Mouse (Mus musculus): Measurements from ENCODE around the gene Uba5.

Uba5 gene

DNA sequence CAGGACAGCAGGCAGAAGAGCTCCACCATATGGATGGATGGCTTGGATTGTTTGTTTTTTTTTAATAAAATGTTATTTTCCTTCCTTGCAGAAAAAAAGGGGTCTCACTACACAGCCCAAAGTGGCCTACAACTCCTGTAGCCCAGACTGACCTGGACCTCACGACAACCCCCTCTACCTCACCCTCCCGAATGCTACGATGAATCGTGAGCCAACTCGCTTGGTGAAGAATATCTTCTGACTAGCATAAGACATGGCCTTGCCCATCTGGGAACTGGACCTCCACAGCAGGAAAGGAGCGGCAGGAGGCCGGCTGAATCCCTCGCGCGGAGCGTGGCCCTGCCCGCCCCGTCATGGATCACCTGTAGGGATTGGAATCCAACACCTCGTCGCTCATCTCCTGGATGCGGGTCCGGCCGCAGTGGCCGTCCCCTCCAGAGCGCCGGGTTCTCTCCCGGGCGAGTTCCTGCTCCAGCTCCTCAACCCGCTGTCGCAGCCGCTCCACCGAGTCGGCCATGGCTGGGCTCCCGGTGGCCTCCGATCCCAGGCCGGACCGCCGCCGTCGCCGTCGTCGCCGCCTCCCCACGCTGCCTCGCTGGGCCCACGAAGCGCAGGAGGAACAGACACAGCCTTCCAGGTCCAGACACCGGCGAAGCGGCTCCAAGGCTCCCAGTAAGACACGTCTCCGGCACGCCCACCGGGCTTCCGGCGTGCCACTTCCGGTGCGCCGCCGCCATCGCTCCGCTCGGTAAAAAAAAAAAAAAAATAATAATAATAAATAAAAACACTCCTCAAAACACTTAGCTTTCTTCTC lies at the start of gene Uba5:
Uba5 (minus strand) TSS at position 705 of the 814 bp plus-strand sequence.
- DNase-seq (ENCODE audit: extremely low read depth, low read depth, low spot score) = no peak

DNA sequence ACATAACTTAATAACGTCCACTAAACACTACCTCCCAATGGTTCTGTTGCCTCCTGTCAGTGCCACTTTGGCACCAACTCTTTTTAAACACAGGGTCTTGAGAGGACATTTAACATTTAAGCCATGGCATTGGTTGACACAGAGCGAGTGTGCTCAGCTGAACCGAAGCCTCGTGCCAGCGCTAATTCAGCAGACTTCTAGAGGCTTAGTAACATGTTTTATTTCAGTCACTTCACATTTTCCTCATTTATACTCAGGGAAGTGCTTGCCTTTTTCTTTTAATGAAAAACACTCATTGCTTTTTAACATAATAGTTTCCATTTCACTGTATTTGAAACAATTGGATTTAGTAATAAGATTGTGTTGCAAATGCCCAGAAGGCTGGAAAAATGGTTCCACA lies 46.2 kb upstream of the Uba5 start:
- DNase-seq (ENCODE audit: extremely low read depth, low read depth, low spot score) = no peak

DNA sequence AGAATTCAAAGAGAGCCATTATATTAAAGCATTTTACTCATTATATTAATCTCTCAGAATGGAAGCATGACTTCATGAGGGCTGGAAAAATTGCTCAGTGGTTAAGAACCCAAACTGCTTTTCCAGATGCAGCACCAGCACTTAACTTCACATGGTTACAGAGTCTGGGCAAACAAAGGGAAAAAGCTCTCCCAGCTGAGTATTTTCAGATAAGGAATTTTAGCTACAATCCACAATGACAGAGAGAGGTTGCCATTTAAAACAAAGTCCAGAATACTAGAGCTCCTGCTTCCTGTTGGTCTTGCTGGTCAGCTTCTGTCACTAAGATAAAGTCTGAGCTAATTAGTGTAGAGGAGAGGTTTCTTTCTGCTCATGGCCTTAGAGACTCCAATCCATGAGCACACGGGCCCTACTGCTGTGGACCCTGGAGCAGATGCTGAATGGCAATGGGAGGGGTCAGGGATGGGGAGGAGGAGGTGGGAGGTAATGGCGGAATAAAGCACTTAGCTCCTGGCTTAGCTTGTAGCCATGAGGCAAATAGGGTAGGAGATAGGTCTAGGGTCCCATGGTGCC lies 45.7 kb upstream of the Uba5 start:
- no peak for DNase-seq (ENCODE audit: extremely low read depth, low read depth, low spot score)

DNA sequence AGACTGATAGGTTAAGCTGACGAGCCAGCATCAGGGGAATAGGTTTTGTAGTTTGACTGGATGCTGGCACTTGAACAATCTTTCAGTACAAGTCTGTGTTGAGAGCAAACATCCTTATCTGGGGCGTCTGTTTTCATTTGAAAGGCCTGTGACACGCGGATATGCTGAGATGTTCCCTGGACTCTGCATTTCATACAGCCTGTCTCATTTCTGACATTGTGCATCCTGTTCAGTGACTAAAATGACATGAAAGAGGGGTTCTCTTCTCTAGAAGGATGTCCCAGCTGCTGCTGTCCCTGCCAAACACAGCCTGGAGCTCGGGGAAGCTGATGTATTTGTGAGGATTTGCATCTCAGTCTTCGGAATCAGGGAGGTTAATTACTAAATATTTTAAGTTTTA lies 44.5 kb upstream of the Uba5 start:
- DNase-seq (ENCODE audit: extremely low read depth, low read depth, low spot score) = no peak

DNA sequence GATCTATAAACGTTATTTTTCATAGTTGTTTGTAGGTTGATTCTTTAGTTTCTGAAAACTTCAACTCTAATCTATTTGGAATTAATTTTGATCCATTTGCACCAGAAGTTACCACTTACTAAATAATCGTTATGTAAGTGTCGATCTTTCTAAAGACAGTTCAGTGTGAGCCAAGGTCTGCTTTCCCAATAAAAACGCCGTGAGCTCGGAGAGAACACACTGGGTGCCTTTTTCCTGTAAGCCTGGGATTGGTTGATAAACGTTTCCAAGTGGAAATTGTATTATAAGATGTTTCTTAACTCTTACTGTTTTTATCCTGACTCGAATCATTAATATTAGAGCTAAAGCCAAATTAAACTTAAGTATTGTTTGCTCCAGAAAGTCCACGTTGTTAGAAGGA lies 44.0 kb upstream of the Uba5 start:
- DNase-seq (ENCODE audit: extremely low read depth, low read depth, low spot score) = peak; percentile 64

DNA sequence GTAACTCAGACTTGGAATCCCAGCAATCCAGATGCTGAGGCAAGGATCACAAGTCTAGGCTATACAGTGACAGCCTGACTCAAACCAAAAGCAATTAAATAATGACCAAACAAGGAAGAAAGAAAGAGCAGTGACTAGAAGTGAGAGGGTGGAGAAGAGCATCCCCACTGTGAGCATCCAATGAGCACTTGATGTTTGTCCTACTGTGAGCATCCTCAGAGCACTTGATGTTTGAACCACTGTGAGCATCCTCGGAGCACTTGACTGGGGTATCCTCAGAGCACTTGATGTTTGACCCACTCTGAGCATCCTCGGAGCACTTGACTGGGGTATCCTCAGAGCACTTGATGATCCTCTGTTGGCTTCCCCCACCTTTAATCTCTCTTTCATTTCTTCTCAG lies 42.1 kb upstream of the Uba5 start:
- no peak for DNase-seq (ENCODE audit: extremely low read depth, low read depth, low spot score)

DNA sequence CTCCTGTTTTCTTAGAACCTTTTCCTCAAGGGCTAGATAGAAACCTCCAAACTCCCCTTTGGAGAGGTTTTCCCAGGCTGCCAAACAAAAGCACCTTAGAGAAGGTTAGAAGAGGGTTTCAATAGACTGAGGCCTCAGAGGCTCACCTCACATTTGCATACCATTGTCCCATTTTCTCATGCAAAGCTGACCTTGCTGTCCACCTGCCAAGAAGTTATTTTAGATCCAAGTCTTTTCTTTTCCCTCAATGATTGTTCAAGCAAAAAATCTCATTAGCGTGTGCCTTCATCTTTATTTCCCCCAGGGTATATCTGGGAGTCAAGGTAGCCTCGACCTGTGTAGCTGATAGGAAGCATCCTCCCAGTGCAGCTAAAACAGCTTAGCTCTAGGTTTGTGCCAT lies 40.0 kb upstream of the Uba5 start:
- DNase-seq (ENCODE audit: extremely low read depth, low read depth, low spot score) = no peak

DNA sequence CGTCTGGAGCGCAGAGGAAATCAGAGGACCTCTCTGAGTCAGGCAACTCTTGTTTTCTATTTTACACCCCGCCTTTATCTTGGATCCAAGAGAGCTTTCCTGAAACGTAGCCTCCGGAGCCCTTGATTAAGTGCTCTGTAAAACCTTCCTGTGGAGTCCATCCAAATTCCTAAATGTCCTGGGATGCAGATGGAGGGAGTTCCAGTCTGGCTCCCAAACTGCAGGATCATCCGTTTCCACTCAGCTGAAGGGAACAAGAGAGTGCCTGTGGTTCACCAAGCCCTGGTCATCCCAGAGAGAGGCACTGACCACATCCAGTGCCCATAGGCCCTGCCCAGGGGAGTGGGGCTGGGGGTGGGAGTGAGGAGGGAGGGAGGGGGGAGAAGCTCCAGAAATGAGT lies 39.4 kb upstream of the Uba5 start:
- no peak for DNase-seq (ENCODE audit: extremely low read depth, low read depth, low spot score)

DNA sequence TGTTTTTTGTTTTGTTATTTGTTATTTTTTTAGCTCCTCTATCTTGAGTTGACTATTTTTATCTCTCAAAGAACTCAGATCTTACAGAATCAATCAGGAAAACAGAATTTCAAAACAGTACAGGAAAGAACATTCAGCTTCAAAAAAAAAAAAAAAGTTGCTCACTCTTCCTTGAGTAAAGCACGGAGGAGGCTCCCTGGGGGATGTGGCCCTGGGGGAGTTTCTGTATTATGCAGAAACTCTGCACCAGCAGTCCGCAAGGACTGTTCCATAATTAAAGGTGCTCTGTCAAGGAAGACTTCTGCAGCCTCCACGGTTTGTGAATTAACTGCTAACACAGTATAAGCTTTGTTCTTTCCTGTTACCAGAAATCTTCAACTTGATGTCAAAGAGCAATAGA lies 38.5 kb upstream of the Uba5 start:
- no peak for DNase-seq (ENCODE audit: extremely low read depth, low read depth, low spot score)

DNA sequence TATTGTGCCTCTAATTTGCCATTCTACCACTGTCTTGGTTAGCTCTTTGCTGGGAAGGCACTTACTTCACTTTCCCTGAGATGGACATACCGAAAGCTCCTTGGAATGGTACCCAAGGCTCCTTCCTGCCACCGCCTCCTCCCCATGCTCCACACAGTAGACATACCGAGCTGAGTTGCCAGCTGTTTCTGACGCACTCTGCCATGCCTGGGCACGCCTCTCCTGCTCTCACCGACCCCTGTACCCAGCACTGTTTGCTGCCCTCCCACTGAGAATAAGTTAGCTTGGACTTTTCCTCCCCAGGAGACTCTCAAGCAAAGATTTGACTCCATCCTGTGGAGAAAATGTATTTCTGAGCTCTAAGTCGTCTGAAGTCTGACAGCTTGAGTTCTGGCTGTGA lies 37.9 kb upstream of the Uba5 start:
- DNase-seq (ENCODE audit: extremely low read depth, low read depth, low spot score) = no peak

DNA sequence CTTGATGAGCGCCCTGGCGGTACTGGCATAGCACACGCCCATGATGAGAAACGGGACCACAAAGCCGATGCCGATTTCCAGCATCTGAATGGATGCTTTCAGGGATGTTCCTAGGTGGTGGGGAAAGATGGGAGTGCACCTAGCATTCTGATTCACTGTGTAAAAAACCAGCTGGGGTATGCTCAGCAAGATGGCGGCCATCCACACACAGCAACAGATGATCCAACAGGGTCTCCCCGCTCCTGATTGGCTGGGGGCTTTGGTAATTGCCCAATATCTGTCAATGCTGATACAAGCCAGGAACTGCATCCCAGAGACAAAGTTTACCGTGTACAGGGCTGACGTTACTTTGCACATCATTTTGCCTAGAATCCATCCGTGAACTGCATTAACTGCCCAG lies 36.1 kb upstream of the Uba5 start:
- no peak for DNase-seq (ENCODE audit: extremely low read depth, low read depth, low spot score)

DNA sequence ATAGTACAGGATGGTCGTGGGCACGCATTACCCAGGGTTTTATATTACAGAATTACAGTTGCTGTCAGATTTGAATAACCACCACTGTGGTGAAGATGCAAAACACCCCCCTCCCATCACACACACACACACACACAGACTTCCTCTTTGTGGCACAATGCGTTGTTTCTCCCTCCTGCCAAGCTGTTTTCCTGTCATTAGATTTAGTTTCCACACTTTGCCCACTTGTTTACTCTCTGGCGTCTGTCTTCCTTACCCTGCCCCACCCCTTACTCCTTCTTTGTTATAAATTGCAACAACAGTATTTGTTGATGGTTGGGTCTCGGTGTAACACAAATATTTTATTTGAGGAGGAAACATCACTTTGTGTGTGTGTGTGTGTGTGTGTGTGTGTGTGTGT lies 35.3 kb upstream of the Uba5 start:
- no peak for DNase-seq (ENCODE audit: extremely low read depth, low read depth, low spot score)

DNA sequence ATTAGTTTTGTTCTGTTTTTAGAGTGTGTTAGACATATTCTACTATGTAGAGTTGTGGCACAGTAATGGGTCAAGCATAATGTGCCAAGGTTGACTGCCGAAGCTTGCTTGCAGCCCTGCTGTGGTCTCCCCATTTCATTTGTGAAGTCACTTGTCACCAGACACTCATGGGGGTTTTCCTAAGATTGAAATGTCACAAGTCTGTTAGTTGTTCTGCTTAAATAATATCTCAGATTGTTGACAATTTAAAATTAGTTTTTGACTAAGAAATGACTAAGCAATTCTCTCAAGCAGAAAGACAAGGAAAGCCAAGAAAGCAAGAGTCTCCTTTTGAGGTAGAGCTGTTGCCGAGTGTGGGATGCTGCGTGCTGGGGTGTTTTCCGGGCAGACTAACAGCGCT lies 30.0 kb upstream of the Uba5 start:
- DNase-seq (ENCODE audit: extremely low read depth, low read depth, low spot score) = no peak

DNA sequence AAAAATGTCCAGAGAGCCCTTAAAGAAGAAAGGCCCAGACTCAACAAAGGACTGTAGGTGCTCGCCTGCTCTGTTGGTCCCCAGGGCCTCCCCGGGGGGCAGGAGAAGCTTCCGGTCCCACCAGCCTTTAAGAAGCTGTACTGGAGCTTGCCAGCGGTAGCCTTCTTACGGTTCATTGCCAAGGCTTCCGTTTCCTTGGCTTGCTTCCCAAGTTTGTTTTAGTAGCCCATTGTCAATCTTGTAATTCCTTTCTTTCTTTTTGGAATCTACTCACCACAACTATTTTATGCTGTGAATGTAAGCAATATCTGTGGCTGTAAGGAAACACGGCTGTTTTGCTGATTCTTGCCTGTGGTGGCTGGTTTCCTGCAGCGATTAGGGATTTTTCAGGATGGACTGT lies 25.6 kb upstream of the Uba5 start:
- no peak for DNase-seq (ENCODE audit: extremely low read depth, low read depth, low spot score)

DNA sequence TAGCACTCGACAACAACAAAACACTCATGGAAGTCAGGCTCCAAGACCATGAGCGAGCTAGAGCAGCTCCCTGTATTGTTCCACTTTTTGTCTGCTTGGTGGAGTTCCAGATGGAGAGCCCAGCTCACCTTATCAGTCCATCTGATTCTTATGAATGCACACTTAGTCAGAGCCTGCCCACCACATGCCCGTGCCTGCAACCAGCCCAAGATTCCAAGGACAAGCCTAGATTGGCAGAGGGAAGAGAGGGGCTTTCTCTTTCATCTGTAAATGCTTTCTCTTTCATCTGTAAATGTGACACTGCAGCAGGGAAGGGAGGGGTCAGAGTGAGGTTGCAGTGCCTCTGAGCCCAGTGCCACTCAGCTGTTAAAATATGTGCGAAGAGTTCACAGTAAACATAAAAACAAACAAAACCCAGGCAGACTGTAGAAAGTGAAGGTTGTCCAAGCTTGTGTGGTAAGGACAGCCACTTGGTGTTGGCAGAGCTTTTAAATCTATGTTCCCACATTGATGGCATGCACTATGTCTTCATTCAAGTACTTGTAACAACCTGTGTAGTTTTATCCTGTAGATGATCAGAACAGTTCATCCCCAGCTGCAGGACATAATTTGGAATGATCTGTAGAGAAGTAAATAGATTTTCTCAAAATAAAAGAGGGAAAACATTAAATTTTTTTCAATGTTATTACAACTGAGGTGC lies 22.9 kb upstream of the Uba5 start:
- DNase-seq (ENCODE audit: extremely low read depth, low read depth, low spot score) = peak; percentile 95

DNA sequence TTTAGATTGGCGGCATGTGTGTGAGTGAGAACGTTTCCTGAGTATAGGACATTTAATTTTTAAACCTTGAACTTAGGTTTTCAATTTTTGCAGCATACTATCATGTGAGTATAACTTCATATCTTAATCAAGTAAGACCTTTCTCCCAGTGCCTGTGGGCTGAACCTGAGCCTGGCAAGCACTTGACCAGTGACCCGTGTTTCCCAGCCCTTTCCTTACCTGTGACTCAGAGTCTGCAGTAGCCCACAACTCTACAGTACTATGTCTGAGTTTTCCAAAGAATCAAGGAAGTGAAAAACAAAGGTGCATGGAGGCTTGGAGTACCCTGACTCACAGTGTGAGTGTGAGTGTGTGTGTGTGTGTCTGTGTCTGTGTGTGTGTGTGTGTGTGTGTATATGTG lies 17.1 kb upstream of the Uba5 start:
- no peak for DNase-seq (ENCODE audit: extremely low read depth, low read depth, low spot score)

DNA sequence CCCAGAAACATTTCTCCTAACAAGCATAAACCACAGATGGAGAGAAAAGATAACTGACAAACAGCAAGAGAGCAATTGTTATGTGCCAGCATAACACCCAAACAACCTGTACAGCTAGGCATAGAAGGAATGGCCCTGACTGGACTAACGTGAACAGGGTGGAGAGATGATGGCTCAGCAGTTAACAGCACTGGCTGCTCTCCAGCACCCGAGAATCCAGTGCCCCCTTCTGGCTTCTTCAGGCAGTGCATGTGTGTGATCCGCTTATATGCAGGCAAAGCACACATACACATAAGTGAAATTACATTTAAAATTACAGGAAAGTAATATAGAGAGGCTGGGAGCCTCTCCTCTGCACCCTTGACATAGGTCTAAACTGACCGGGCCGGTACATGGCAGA lies 16.4 kb upstream of the Uba5 start:
- DNase-seq (ENCODE audit: extremely low read depth, low read depth, low spot score) = no peak

DNA sequence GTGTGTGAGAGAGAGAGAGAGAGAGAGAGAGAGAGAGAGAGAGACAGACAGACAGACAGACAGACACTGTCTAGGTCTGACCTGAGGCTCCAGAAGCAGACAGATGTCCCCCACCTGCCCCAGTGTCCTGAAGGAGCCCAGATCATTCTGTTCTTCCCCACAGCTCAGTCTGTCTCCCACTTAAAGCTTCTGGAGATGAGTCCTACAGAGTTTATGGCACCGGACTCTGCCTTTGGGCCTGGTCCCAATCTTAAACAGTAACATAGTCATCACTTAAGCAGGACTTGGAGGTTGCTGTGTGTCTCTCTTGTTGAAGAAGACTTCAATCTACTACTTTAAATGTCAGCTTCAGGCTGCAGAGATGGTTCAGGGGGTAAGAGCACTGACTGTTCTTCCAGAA lies 15.8 kb upstream of the Uba5 start:
- DNase-seq (ENCODE audit: extremely low read depth, low read depth, low spot score) = no peak

DNA sequence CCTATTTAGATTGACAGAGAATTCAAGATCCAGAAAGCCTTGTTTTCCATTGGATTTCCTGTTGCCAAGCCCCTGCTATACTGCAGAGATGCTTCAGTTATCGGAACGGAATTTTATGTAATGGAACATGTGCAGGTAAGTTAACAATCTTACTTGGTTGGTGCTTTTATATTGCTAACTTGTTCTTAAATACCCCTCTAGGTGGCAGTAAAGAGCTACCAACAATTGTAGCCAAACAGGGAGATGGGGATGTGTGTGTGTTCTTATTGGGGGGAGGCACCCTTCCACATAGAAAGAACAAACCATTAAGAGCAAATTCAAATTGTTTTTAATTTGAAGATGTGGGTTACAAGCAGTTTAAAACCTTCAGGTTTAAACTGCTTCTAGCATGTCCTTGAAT lies 12.9 kb upstream of the Uba5 start:
- DNase-seq (ENCODE audit: extremely low read depth, low read depth, low spot score) = no peak

DNA sequence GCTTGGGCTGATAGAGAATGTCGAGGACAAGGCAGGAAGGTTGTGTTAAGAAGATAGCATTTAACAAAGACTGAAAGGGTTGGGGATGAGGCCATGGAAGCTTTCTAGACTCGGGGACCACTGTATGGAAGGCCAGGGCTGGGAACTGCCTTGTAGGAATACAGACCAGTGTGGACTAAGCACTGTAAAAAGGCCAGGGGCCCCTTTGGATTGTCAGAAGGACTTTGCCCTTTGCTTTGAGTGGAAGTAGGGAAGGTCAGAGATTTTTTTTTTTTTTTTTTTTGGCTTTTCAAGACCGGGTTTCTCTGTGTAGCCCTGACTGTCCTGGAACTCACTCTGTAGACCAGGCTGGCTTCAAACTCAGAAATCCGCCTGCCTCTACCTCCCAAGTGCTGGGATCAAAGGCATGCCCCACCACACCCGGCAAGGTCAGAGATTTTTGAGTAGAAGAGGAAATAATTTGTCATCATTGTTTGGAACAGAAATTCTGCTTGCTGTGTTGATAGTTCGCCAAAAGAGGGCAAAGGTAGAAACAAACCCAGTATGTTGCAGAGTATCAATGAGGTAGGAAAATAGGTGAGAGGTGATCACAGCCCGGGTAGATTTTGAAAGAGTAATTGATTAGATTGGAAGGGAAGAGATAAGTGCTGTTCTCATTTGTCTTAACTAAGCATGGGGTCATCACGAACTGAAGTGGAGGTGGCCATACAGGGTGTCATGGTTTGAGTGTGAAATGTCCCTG lies 8.1 kb upstream of the Uba5 start:
- DNase-seq (ENCODE audit: extremely low read depth, low read depth, low spot score) = no peak

DNA sequence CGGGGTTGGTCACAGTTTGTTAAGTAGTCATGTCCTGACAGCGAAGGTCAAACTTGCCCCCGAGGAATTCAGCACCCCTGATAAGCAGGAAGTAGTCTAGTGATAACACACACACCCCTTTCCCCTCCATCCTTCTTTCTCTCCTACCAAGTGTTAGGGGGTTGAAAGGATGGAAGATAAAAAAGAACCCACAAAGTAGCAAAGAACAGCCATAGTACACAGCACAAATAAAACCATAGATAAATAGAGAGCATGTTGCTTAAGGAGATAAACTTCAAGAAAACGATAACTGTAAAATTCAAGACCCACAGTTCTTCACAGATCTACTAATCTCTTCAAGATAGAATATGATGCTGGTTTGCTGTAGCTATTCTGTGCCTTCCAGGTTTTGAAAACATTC lies 7.3 kb upstream of the Uba5 start:
- DNase-seq (ENCODE audit: extremely low read depth, low read depth, low spot score) = no peak

DNA sequence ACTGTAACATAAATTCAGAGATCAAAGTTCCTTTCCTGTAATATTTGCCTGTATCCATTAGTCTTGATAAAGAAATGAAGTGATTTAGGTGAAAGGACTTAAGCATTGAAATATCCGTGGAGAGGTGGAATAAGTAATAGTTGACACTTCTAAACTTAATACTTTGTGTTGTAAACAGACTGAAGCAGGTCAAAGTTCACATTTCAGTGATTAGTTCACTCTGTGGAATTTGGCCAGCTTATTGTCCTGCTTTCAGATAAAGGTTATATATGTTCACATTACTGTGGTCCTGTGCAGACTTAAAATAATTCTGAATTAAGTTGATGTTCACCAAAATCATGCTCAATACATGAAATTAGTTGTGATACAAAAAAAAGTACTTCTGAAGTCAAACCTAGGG lies 1.6 kb upstream of the Uba5 start:
- DNase-seq (ENCODE audit: extremely low read depth, low read depth, low spot score) = no peak

Measured in fat pad, adult 2 months (tissue).